17 mouse cellular contexts compared by ENCODE assay signal in genomic region chr10:50639607-50640006, GRCm38 (mm10). TPM values are rescaled to one million over a fixed set of nuclear protein-coding genes. Genes with fewer than 3 reads are reported as not detected.
DNase-seq lines count a peak whose midpoint lies in the region; TF ChIP-seq lines count a peak whose summit lies in the region.
"Had no signal": no experiment of that assay in that cellular context is flagged by ENCODE, and none has a peak within 500 bp of the region (broad histone marks: within the 10 kb centered on the region; RNA-seq: fewer than 3 reads in every experiment).

No protein-coding gene starts in this region.

- H3K9ac ChIP-seq in MEL (ENCODE audit: control insufficient read depth, low read depth, low read length, poor library complexity, severe bottlenecking), result no peak overlapping the region

- H3K79me2 ChIP-seq in MEL (ENCODE audit: control insufficient read depth, insufficient read depth, low read length, poor library complexity), result peaks cover 1% of the 10 kb centered on the region; the same call in 1 of the 2 replicates

- H3K4me3 ChIP-seq in MEL (ENCODE audit: control insufficient read depth in 1 of 2, insufficient read depth in 1 of 2, low read depth in 2 of 2, low read length in 2 of 2), result no peak overlapping the region

- peak; percentile 59; a peak in 3 of 4 replicates for TF ChIP-seq EP300 in MEL (IDR thresholded peaks at IDR 0.05; ENCODE audit: low read depth in 1 of 2, low read length in 2 of 2)

- H3K36me3 ChIP-seq in MEL (ENCODE audit: control insufficient read depth in 1 of 2, insufficient read depth in 2 of 2, low read length in 2 of 2), result peaks cover 11 to 21% of the 10 kb centered on the region in 2 experiments

- no peaks in the 10 kb centered on the region for H3K9me3 ChIP-seq in MEL (replicated peaks; ENCODE audit: insufficient read depth, low read length)
- H3K9me3 ChIP-seq: G1E had no signal

- TF ChIP-seq POLR2A in MEL (IDR thresholded peaks at IDR 0.05; ENCODE audit: control insufficient read depth in 1 of 2, insufficient read depth in 1 of 2, low read depth in 1 of 2, low read length in 2 of 2, poor library complexity in 1 of 2), result no peak

- TF ChIP-seq CTCF in MEL (IDR thresholded peaks at IDR 0.05 in 2 of 3, conservative IDR thresholded peaks at IDR 0.05 in 1 of 3; ENCODE audit: control insufficient read depth in 1 of 3, insufficient read depth in 1 of 3, low read depth in 2 of 3, low read length in 3 of 3, poor library complexity in 1 of 3, severe bottlenecking in 1 of 3), result no peak

- no peak for TF ChIP-seq RAD21 in MEL (IDR thresholded peaks at IDR 0.05; ENCODE audit: low read depth, low read length)

- DNase-seq in MEL (ENCODE audit: low read depth, low spot score), result peak; percentile 55
- no peak for DNase-seq in natural killer cell, adult 2 months (ENCODE audit: low spot score in 2 of 2)
- DNase-seq: adrenal gland, adult 2 months; adrenal gland, adult 8-10 months; adrenal gland, postnatal 10 days; adrenal gland, postnatal 14 days; adrenal gland, postnatal 25 days; adrenal gland, postnatal 36 days; B cell, adult 2 months; cerebellum, adult 11 months; cerebellum, adult 11-12 months; cerebellum, adult 18-20 months; cerebellum, adult 2 months; cerebellum, adult 8-10 months had no signal

- no peaks in the 10 kb centered on the region for H3K27me3 ChIP-seq in MEL (ENCODE audit: control insufficient read depth in 1 of 2, insufficient read depth in 2 of 2, low read length in 2 of 2)
- H3K27me3 ChIP-seq: CH12.LX, Patski had no signal

- H3K4me1 ChIP-seq in MEL (ENCODE audit: control insufficient read depth in 1 of 2, insufficient read depth in 2 of 2, low read length in 2 of 2), result peaks cover 10 to 25% of the 10 kb centered on the region in 2 experiments

- H3K27ac ChIP-seq in MEL (ENCODE audit: control insufficient read depth, low read depth, low read length), result 0 out of 2 replicates have a peak overlapping the region, but pooled peaks have one; percentile 22

TF ChIP-seq in MEL, 35 proteins besides CTCF, POLR2A, EP300 and RAD21:
- no peak for TF ChIP-seq BHLHE40 (IDR thresholded peaks at IDR 0.05; ENCODE audit: borderline replicate concordance, low read depth, low read length)
- TF ChIP-seq JUND (IDR thresholded peaks at IDR 0.05; ENCODE audit: low read depth, low read length), result no peak
- TF ChIP-seq MYB (IDR thresholded peaks at IDR 0.05; ENCODE audit: low read depth, low read length), result peak; percentile 55
- 0 out of 2 replicates have a peak, but pooled peaks have one; percentile 22 for TF ChIP-seq GATA1 (IDR thresholded peaks at IDR 0.05; ENCODE audit: low read depth, low read length)
- peak; percentile 97 for TF ChIP-seq ZNF384 (IDR thresholded peaks at IDR 0.05; ENCODE audit: low read depth, low read length)
- no peak for TF ChIP-seq ZKSCAN1 (IDR thresholded peaks at IDR 0.05; ENCODE audit: low read depth, low read length)
- no peak for TF ChIP-seq UBTF (IDR thresholded peaks at IDR 0.05; ENCODE audit: borderline replicate concordance, insufficient read depth, low read depth, low read length)
- 0 out of 2 replicates have a peak, but pooled peaks have one; percentile 28 for TF ChIP-seq ETS1 (IDR thresholded peaks at IDR 0.05; ENCODE audit: low read depth, low read length)

RNA-seq across cellular contexts. Expression of gene Ascc3, which starts 47.1 kb away (rescaled TPM):
- total RNA-seq in MEL (2012; rRNA removed), result 24.3 and 31.4 TPM in 2 replicates
- 100 to 1,000 TPM in 1 of 2 experiments, 10 to 100 TPM in 1; 22.6 to 131 TPM for polyA plus RNA-seq in MEL (2012; ENCODE audit: insufficient read depth in 1 of 2, insufficient read length in 2 of 2, low read depth in 1 of 2, low replicate concordance in 2 of 2, missing spikeins in 1 of 2)
